Mouse (Mus musculus): ENCODE data around the gene Lrwd1. TPM values are rescaled to one million over a fixed set of nuclear protein-coding genes. Genes with fewer than 3 reads are reported as not detected.
"Not testable (repeated sequence)": the region's sequence is repeated elsewhere in the genome, so short reads cannot be mapped to it uniquely, and the experiment has no call there.

Gene Lrwd1
- total RNA-seq, 2 experiments from 2014 or later = 14.6 to 14.9 TPM

DNA sequence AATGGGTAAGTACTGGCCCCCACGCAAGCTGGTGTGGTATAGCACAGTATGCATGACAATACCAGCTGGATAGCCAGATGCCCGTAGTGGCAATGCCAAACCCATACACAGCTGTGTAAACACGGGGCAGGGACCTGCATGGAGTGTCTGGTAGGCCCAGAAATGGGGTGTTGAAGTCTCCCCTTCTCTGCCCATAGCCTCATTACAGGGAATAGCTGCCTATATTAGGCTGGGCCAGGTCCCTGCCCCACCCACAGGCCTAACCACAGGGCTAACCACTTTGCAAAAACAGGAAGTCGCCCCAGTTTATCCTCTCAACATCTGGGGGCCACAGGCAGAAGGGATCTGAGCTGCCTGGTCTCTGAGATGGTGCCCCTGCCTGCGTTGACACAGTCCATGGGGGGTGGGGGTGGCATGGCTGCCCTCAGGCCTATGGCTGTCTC lies 13.3 kb upstream of the Lrwd1 start:
- DNase-seq (ENCODE audit: low spot score in 2 of 2) = not testable (repeated sequence)

DNA sequence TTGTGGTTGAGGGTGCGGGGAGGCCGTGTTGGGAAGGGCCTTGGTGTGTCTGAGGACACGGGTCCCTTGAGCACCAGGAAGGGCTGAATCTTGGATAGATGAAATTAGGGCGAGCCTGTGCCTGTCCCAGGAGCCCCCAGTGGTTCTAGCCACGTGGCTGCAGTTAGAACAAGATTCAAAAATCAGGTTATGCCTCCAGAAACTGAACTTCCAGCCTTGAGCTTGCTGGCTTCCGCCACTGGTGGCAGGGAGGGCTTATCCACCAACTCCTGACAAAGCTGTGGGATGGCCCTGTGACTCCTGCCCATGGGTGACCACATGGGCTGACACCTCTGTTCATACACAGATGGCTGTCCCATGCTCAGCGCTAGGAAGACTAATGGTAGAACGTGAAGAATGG lies 11.8 kb upstream of the Lrwd1 start:
- no peak for DNase-seq (ENCODE audit: low spot score in 2 of 2)

DNA sequence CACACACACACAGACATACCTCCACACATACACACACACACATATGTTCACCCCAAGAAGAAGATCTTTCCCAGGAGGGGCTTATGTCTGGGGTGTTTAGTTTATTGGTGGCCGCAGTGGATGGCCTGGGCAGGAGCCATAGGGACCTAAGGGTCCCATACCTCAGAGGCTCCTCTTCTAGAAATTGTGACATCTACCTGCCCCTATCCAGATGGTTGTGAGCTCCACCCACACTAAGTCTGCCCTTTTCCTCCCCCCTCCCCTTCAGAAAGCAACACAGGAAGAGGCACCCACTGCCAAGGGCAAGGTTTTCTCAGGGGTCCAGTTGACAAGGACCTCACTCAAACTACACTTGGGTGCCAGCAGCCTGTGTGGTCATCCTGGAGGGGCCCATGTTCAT lies 11.1 kb upstream of the Lrwd1 start:
- no peak for DNase-seq (ENCODE audit: low spot score in 2 of 2)

DNA sequence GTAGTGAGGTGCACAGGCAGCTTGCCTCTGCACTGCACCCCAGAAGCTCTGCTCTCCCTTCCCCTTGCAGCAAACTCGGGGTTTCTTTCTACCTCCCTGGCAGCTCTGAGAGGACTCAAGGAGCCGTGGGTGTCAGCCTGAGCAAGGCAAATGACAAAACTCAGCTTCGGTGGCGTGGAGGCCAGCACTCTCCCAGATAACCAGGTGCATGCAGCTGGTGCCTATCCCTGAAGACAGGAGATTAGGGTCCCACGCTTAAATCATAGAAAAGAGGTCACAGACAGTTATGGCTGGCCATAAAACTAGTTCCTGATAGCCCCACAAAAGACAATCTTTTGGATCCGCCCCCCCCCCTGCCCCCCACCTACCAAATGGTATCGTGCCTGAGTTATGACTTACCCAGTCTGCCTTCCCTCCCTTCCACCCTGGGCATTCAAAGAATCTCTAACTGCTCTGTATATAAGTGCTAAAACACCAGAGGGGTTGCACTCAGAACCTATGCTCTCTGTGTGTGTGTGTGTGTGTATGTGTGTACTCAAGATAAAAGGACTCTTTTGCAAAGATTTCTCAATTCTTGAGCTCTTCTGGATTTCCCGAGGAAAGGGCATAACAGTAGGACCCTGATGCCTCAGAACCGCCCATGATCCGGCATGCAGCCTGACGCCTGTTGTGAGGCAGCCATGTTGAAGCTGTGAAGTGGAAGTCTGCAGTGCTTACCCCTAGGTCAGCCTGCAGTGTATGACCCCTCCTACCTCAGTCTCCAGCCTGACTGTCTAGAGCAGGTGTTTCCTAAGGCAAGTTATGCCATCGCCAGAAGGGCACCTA lies 8.9 kb upstream of the Lrwd1 start:
- DNase-seq (ENCODE audit: low spot score in 2 of 2) = no peak

DNA sequence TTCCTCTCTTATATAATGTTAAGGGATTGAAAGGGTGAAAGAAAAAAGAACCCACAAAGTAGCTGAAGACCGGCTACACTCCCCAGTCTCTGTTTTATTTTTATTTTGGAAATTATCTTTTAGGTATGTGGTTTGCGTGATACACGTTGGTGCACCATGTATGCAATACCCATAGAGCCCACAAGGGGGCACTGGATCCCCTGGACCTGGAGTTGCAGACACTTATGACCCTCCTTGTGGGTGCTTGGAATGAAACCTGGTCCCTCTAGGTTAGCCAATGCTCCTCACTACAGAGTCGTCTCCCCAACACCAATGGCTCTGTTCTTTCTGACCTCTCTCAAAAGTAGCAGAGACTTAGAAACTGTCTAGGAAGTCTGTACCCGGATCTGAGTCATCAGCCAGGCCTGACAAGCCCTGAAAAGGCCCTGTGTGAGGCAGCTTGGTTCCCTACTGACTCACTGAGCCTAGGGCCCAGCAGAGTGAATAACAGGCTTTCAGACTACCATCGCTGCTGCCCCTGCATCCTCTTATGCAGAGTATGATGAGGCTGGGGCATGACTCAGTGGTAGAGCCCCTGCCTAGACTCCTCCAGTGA lies 7.4 kb upstream of the Lrwd1 start:
- DNase-seq (ENCODE audit: low spot score in 2 of 2) = no peak

DNA sequence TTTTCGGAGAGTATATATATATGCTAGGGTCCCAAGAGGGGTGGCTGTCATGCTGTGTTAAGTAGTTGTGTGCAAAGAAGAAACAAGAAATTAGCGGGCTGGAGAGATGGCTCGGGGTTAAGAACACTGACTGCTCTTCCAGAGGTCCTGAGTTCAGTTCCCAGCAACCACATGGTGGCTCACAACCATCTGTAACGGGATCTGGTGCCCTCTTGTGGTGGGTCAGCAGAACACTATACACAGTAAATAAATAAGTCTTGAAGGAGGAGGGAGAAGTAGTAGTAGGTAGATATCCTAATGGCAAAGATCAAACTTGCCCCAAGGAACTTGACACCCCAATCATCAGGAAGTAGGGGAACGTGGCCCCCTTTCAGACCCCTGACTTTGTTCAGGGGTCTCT lies 6.9 kb upstream of the Lrwd1 start:
- DNase-seq (ENCODE audit: low spot score in 2 of 2) = no peak

DNA sequence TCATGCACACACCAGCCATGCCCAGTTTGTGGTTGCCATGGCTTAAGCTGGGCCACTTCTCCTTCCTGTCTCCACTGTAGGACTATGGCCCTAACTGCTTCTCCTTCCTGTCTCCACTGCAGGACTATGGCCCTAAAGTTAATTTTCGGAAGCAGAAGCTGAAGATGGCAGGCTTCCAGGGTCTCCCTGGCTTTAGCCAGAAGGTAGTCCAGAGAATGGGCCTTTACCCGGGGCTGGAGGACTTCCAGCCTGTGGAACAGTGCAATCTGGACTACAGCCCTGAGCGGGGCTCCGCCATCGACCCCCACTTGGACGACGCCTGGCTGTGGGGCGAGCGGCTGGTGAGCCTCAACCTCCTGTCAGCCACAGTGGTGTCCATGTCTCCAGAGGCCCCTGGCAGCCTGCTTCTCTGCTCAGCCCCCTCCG lies 4.2 kb upstream of the Lrwd1 start:
- no peak for DNase-seq (ENCODE audit: low spot score in 2 of 2)

DNA sequence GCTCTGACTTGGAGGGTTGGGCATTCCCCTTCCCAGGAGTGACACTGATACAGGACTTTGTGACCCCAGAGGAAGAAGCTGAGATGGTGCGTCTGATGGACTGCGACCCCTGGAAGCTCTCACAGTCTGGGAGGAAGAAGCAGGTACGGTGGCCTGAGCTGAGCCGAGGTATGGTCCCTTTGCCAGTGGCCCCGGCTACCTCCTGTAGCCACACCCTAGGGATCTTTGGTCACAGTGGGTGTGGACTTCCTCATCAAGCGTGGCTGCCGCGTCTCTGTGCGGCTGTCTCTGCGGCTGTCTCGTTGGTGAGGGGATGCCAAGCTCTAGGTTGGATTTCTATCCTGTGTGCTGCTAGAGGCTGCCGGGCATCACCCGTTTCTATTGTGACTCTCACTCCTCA lies 3.5 kb upstream of the Lrwd1 start:
- DNase-seq (ENCODE audit: low spot score in 2 of 2) = no peak

DNA sequence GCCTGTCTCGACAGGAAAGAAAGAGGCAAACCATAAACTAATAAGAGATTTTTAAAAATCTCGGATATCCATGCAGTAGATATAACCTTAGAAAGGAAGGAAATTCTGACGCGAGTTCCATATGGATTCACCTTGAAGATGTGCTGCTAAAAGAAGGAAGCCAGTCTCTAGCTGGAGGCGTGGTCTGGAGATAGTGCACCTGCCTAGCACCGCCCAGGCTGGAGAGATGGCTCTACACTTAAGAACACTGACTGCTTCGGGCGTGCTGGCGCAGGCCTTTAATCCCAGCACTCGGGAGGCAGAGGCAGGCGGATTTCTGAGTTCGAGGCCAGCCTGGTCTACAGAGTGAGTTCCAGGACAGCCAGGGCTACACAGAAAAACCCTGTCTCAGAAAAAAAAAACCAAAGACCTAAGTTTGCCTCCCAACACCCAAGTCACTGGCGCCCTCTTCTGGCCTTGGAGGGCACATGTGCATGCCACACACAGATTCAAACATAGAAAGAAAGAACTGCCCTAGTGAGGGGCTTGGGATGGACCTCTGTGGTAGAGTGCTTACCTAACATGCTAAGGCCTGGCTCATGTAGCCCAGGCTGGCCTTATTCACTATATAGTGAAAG lies 1.9 kb upstream of the Lrwd1 start:
- DNase-seq (ENCODE audit: low spot score in 2 of 2) = peak in 1 of 2 experiments; percentile 36

DNA sequence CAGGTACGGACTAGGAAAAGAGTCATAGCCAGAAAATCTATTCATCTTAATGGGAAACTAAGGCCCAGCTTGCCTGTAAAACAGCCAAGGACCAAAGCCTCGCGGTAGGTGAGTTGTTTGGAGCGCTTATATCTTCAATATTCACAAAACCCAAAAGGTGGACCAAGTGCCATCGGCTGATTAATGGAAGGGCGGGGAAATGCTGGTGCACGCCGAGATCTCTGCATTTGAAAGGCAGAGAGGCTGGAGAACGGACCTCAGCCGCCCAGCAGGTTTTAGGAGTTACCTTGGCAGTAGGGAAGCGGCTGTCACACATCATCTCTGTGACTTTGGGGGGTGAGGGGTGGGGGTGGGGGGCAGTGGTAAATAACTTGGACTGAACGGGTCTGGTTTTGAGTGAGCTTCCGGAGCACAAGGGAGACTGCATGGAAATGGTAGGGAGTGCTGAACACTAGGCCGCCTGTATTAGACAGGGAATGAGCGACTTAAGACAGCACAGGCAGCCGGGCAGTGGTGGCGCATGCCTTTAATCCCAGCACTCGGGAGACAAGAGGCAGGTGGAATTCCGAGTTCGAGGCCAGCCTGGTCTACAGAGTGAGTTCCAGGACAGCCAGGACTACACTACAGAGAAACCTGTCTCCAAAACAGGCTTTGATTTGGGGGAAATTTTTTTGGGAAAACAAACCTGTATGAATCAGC lies 567 bp upstream of the Lrwd1 start:
- DNase-seq (ENCODE audit: low spot score in 2 of 2) = no peak

DNA sequence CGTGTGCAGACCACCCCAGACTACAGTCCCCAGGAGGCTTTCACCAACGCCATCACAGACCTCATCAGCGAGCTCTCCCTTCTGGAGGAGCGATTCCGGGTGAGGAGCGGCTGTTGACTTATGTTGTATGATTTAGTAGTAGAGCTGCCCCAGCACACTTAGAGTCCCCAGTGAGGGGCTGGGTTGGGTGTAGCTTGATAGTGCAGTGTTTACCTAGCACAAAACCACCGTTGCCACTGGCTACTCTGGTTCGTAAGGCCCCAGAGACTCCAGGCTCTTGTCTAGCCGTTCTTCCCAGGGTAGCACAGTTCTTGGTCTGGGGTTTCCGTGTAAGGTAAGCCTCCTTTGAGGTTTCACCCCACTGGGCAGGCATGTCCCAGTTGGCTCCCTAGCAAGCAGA lies 13.7 kb downstream of the Lrwd1 start:
- DNase-seq (ENCODE audit: low spot score in 2 of 2) = no peak

DNA sequence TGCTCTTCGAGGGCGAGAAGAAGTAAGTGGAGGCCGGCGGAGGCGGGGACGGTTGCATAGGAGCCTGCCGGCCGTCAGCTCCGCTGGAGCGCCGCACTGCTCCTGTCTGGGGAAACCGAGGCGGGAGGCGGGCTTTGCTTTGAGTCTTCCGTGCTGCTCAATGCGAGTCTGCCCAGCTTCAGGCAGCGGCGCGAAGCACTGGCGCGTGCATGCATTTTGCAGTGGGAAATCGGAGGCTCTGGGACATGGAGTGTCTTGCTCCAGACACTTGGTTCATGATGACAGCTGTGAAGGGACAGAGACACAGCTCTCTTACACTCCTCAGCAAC lies 19.1 kb downstream of the Lrwd1 start:
- DNase-seq (ENCODE audit: low spot score in 2 of 2) = no peak

DNA sequence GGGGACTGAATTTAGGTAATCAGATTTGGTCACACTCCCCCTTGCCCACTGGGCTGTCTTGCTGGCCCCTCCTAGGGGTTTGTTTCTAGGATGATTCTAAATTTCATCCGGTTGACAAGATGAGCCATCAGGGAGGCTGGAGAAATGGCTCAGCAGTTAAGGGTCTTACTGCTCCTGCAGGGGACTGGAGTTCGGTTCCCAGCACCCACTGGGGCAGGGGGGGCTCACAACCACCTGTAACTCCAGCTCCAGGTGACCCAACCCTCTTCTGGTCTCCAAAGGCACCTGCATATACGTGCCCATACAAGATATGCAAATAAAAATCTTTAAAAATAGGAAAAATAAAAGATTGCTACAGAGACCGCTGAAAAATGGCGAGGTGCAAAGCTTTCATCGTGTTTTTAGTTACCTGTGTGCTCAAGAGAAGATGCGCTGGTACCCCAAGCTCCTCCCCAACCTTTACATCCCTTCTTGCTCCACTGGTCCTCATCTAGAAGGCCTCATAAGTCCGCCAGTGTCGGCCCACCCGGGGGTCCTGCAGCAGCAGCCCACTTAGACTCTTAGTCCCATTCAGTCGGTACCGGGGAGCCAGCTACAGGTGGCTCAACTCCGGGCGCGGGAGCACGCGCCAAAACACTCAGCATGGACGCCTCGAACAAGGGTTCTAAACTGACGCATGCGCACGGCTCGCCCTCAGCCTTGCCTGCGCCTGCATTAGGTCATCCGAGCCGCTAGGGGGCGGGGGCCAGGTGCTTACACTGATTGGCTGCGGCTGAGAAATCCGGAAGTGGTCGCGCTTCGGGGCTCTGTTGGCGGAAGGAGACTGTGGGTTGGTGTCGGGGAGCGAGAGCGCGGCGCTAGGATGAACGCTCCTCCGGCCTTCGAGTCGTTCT lies 19.7 kb downstream of the Lrwd1 start, which contains the start of gene Polr2j:
Gene Polr2j (plus strand): TSS at position 741 of the 893 bp plus-strand sequence.
- peak; percentile 95 to 99 for DNase-seq (ENCODE audit: low spot score in 2 of 2)

DNA sequence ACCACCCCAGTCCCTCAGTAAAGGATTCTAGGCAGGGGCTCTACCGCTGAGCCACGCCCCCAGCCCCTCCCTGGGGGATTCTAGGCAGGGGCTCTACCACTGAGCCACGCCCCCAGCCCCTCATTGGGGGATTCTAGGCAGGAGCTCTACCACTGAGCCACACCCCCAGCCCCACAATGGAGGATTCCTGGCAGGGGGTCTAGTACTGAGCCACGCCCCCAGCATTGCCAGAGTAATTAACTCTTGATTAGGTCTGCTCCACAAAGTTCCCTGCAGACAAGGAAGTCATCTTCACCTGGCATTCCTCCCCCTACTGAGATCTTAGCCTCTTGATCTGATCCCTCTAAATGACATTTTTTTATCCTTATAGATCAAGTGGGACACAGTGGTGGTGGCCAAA lies 22.3 kb downstream of the Lrwd1 start:
- DNase-seq (ENCODE audit: low spot score in 2 of 2) = not testable (repeated sequence)

DNA sequence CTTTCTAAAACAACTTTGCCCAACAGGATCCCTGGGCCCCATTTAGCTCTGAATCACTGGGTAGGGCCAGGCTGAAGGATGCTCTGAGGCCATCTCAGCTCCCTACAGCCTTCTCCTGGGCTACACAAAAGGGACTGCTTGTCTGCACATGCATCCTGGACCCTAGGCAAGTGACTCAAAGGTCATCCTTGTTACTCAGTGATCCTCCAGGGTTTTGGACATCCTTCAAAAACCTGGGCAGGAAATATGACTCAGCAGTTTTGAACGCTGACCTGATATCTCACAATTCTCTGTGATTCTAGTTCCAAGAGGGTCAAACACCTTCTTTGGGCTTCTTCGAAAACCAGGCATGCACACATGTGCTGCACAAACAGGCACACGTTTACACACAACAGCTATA lies 26.8 kb downstream of the Lrwd1 start:
- DNase-seq (ENCODE audit: low spot score in 2 of 2) = no peak

DNA sequence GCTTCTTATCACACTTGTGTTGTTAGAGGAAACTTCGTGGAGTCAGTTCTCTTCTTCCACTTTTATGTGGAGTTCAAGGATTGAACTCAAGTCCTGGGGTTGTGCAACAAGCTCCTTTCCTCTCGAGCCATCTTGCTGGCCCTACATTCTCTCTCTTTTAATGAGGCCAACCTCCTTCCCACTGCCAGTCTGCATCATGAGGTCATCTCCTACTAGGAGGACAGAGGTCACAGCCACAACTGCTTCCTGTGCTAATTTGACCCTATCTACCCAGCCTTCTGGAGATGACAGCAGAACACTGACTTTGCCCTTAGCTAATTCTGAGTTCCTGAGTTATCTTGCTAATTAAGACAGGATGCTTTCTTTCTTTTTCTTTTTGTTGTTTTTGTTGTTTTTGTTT lies 27.4 kb downstream of the Lrwd1 start:
- DNase-seq (ENCODE audit: low spot score in 2 of 2) = no peak

DNA sequence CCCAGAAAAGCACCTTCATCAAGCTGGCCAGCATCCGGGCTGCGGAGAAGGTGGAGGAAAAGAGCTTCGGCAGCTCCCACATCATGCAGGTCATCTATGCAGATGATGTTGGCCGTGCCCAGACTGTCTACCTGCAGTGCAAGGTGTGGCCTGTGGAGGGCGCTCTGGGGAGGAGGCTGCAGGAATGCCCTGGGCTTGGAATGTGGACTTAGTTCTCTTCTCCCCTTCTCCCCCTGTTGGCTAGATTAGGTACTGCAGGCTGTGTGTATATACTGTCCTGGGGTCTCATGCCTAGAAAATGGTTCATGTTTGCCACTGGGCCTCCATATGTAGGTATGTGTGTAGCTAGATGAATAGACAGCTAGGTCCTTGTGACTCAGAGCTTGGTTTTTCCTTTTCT lies 31.4 kb downstream of the Lrwd1 start:
- DNase-seq (ENCODE audit: low spot score in 2 of 2) = no peak

DNA sequence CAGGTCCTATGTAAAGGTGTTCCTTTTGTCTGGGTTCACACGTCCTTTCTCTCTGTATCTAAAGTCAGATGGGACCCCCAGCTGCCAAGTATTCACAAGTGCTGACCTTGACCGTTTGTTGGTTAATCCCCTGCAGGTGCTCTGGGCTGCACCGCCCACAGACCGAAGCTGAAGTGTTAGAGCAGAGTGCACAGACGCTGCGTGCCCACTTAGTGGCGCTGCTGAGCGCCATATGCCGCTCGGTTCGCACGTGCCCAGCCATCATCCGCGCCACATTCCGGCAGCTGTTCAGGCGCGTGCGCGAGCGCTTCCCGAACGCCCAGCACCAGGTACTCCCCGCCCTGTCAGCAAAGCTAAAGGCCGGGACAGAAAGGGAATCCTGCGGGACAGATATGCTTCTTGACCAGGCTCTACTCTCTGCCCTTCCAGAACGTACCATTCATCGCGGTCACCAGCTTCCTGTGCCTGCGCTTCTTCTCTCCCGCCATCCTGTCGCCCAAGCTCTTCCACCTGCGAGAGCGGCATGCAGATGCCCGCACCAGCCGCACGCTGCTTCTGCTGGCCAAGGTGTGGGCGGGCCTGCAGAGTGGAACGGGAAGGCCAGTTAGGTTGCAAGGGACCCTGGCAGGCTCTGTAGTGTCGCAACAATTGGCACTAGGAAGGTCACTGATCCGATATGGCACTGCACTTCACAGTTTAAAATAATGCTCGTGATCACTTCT lies 33.6 kb downstream of the Lrwd1 start:
- DNase-seq (ENCODE audit: low spot score in 2 of 2) = peak; percentile 53 to 77

DNA sequence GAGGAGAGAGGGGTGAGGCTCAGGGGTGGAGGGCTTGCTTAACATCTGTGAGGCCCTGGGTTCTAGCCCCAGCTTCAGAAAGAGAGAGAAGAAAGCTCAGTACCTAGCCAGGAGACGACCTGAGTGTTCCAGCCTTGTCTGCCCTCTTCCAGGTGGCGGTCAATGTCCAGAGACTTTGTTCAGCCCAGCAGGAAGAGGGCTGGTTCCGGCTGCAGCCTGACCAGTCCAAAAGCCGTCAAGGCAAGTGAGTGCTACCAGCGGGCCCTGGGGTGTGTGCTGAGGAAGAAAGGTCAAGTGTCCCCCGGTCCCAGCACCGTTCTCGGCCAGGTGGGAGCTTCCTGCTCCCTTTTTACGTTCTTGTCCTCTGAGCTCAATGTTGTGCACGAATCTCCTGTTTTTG lies 37.3 kb downstream of the Lrwd1 start:
- no peak for DNase-seq (ENCODE audit: low spot score in 2 of 2)

DNA sequence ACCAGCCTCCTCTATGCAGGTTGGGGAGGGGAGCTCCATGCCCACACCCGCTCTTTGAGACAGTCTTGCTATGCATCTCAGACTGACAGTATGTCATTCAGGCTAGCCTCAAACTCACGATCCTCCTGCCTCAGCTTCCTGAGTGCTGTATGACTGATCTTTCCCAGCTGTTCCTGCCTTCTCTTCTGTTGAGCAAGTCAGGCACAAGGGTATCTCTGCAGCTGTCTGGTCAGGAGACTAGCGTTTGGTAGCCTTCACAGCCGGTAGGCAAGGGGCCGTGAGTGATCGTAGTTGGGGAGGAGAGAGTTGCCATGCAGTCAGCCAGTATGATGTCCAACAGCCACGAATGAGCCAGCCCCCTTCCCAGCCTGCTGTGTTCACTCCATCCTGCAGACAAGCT lies 40.8 kb downstream of the Lrwd1 start:
- no peak for DNase-seq (ENCODE audit: low spot score in 2 of 2)

All from layer of hippocampus, adult 18-20 months (tissue).